Mouse (Mus musculus): ENCODE data around the gene Tnks1bp1.

- TF ChIP-seq CTCF (conservative IDR thresholded peaks at IDR 0.05; ENCODE audit: low read length) (no peak), NANOG (IDR thresholded peaks at IDR 0.05; ENCODE audit: borderline replicate concordance, low read length) (no peak), POU5F1 (IDR thresholded peaks at IDR 0.05; ENCODE audit: borderline replicate concordance, low read length) (no peak)
These were observed 12.8 kb downstream of the Tnks1bp1 start for GRCm38 (mm10) chr2:85060591-85061060.
